Mouse (Mus musculus) liver, adult 2 months (tissue): Measurements from ENCODE around the gene Pex6. TPM values are rescaled to one million over a fixed set of nuclear protein-coding genes. Genes with fewer than 3 reads are reported as not detected.
A peak's percentile ranks its signal among the peaks of the same experiment; 100 is the strongest.

Experiments used
- DNase-seq: peaks from one replicate; pipeline ENCODE4 v3.0.0-alpha.2; 2011; ENCODE audit warnings: low read depth, low spot score; ENCODE audit errors: extremely low read depth
- H3K27ac ChIP-seq: fragments of 200-500 bp; replicated peaks from 2 replicates; pipeline ENCODE4 v1.5.1; 2012; ENCODE audit warnings: low read depth, mild to moderate bottlenecking, control low read depth, inconsistent platforms, low read length; ENCODE audit not compliant: insufficient read depth
- H3K27me3 ChIP-seq: fragments of 200-500 bp; 2 replicates; pipeline ENCODE4 v1.6.1; 2012; ENCODE audit warnings: mild to moderate bottlenecking, moderate library complexity, low read length, inconsistent platforms; ENCODE audit not compliant: control insufficient read depth, insufficient read depth
- H3K36me3 ChIP-seq: fragments of 200-500 bp; 2 replicates; pipeline ENCODE4 v1.6.1; 2012; ENCODE audit warnings: low read length, inconsistent platforms; ENCODE audit not compliant: control insufficient read depth, insufficient read depth
- H3K4me1 ChIP-seq: fragments of 200-500 bp; 2 replicates; pipeline ENCODE4 v1.6.1; 2011; ENCODE audit warnings: low read length; ENCODE audit not compliant: control insufficient read depth, insufficient read depth
- H3K4me3 ChIP-seq: fragments of 200-500 bp; 2 replicates; pipeline ENCODE4 v1.5.1; 2011; ENCODE audit warnings: low read depth, mild to moderate bottlenecking, control low read depth, low read length, moderate library complexity; ENCODE audit not compliant: insufficient read depth
- H3K79me2 ChIP-seq: fragments of 200-500 bp; 2 replicates; pipeline ENCODE4 v1.6.1; 2012; ENCODE audit warnings: inconsistent platforms, mild to moderate bottlenecking, low read length, moderate library complexity; ENCODE audit not compliant: control insufficient read depth, insufficient read depth
- H3K9ac ChIP-seq: fragments of 200-500 bp; 2 replicates; pipeline ENCODE4 v1.6.1; 2012; ENCODE audit warnings: low read depth, mild to moderate bottlenecking, control low read depth, inconsistent platforms, low read length
- CTCF ChIP-seq: fragments of 200-500 bp; IDR thresholded peaks from 2 replicates; pipeline ENCODE4 v1.5.1; 2011; ENCODE audit warnings: low read depth, low read length, control low read depth
- POLR2A ChIP-seq: fragments of 200-500 bp; IDR thresholded peaks from 2 replicates; pipeline ENCODE4 v1.6.1; 2011; ENCODE audit warnings: low read length, control low read depth; ENCODE audit not compliant: insufficient read depth; ENCODE audit errors: extremely low read depth
- WGBS: fragments of 180-500 bp; shearing (Covaris S2); methylation state at CpG from one replicate; pipeline ENCODE4 v1.1.7; 2018; 5-methylcytosine and 5-hydroxymethylcytosine counted together
- polyA plus RNA-seq: library from polyadenylated mRNA; depleted of rRNA; stranded (reverse); fragments of >200 nt; gene quantifications from 2 replicates; pipeline ENCODE4 v1.2.3, GENCODE M21; 2012
- total RNA-seq: library from RNA; depleted of rRNA; stranded (reverse); fragments of >200 nt; gene quantifications from 2 replicates; pipeline ENCODE4 v1.2.3, GENCODE M21; 2014

Gene Pex6
- total and polyA plus RNA-seq, 2 experiments = 39.5 to 104 TPM

DNA sequence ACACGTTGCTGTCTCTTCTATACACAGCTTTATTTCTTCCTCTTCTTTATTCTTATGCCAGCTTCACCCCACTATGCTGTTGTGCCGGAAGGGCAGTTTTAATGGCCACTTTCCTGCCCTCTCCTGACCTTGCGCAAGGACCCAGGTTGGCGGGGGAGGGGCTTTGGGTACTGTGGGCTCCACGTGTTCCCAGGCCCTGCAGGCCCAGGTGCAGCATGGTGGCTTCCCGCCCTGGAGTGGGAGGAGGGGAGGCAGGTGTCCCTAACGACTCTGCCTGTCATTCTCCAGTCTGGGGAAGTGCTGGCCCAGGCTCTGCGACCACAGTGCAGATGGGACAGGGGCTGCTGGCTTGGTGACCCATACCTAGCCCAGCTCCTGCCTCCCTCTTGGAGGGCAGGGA is 56.6 kb downstream of the Pex6 start:
- Histone ChIP-seq H3K9ac (0 out of 2 replicates have a peak overlapping the region, but pooled peaks have one; percentile 2), H3K4me1 (peaks cover 2% of the 10 kb centered on the region; the same call in 1 of the 2 replicates), H3K27me3 (no peaks in the 10 kb centered on the region), H3K79me2 (peaks cover 2% of the 10 kb centered on the region; the same call in 1 of the 2 replicates), H3K36me3 (no peaks in the 10 kb centered on the region), H3K27ac (no peak overlapping the region), H3K4me3 (no peak overlapping the region)
- no peak for TF ChIP-seq POLR2A
- TF ChIP-seq CTCF = no peak
- 42% methylated on average over 8 of the region's 8 CpGs for WGBS
- DNase-seq = no peak

DNA sequence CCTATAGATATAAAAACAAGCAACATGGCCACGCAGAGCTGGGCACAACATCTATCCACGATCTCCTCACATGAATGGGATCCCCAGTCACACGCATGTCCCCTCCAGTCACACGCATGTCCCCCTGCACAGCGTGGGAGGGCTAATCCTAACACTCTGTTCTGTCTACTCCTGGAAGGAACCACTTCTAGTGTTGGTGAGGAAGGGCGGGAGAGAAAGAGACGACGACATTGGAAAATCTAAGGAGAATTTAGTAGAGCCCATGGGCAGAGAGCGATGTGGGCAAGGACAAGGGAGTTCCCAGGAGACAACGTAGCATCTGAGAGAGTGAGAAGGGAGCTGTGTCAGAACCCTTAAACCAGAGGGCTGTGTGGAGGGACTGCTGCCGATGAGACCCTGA is 59.3 kb downstream of the Pex6 start:
- peaks cover 6% of the 10 kb centered on the region; the same call in 1 of the 2 replicates for H3K36me3 ChIP-seq
- peaks cover 3% of the 10 kb centered on the region; the same call in 1 of the 2 replicates for H3K79me2 ChIP-seq
- DNase-seq = no peak
- no peaks in the 10 kb centered on the region for H3K27me3 ChIP-seq
- TF ChIP-seq POLR2A (no peak), CTCF (no peak)
- 94% methylated on average over 11 of the region's 11 CpGs for WGBS
- H3K9ac ChIP-seq = no peak overlapping the region
- H3K27ac ChIP-seq = no peak overlapping the region
- peaks cover 6% of the 10 kb centered on the region for H3K4me1 ChIP-seq
- no peak overlapping the region for H3K4me3 ChIP-seq

DNA sequence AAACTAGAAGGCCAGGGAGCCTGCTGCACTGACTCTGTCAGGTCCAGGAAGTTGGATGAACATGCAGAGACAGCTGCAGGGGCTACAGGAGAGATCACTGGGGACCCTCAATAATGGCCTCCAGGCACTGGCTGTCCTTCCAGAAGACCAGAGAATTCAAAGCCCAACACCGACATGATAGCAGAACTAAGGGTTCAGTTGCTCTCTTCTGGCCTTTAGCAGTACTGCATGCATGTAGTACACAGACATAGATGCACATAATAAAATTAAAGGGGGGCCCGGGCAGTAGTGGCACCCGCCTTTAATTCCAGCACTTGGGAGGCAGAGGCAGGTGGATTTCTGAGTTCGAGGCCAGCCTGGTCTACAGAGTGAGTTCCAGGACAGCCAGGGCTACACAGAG is 59.8 kb downstream of the Pex6 start:
- Histone ChIP-seq H3K4me3 (no peak overlapping the region), H3K9ac (no peak overlapping the region), H3K36me3 (peaks cover 11% of the 10 kb centered on the region), H3K79me2 (peaks cover 3% of the 10 kb centered on the region; the same call in 1 of the 2 replicates), H3K27me3 (no peaks in the 10 kb centered on the region), H3K27ac (no peak overlapping the region), H3K4me1 (peaks cover 6% of the 10 kb centered on the region)
- WGBS = 87% methylated on average over 4 of the region's 4 CpGs
- no peak for DNase-seq
- TF ChIP-seq POLR2A (no peak), CTCF (0 out of 2 replicates have a peak, but pooled peaks have one; percentile 9)

DNA sequence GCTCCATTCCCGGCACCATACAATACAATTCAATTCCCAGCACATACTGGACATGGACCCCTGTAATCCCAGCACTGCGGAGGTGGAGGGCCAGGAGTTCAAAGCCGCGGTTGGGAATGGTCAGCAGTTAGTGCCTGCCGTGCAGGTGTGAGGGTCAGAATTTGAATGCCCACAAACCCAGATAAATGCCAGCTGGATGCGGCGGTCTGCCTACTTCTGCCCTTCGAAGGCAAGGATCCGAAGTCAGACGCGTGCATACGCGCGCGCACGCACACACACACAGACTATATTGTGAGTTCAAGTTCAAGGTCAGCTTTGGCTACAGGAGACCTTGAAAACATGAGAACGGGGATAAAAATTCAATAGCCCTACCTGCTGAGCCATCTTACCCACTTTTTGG is 60.4 kb downstream of the Pex6 start:
- Histone ChIP-seq H3K27ac (peak overlapping the region; percentile 77; the same call in 1 of the 2 replicates), H3K4me1 (peaks cover 6% of the 10 kb centered on the region), H3K79me2 (peaks cover 3% of the 10 kb centered on the region; the same call in 1 of the 2 replicates), H3K4me3 (no peak overlapping the region; the same call in 1 of the 2 replicates), H3K9ac (peak overlapping the region; percentile 73; the same call in 1 of the 2 replicates), H3K27me3 (no peaks in the 10 kb centered on the region), H3K36me3 (peaks cover 15% of the 10 kb centered on the region)
- DNase-seq = no peak
- WGBS = 61% methylated on average over 17 of the region's 17 CpGs
- TF ChIP-seq POLR2A (no peak), CTCF (no peak)

DNA sequence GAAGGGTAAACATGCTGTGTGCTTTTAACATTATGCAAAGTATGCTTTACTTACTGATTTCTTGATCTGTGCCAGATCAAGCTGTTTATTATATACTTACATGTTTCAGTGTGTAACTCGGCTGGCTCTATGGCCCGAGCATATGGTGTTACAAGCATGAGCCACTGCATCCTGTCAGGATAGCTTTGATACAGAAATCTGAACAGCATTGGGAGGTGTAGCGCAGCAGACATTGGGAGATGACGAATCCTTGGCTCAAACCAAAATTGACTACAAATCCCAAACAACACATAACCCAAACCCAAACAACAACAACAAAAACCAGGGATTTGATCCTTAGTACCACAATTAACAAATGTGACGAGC is 60.8 kb downstream of the Pex6 start:
- no peaks in the 10 kb centered on the region for H3K27me3 ChIP-seq
- H3K27ac ChIP-seq = peak overlapping the region; percentile 77
- peaks cover 6% of the 10 kb centered on the region for H3K4me1 ChIP-seq
- peaks cover 15% of the 10 kb centered on the region for H3K36me3 ChIP-seq
- peak overlapping the region; percentile 88 for H3K4me3 ChIP-seq
- H3K79me2 ChIP-seq = peaks cover 3% of the 10 kb centered on the region; the same call in 1 of the 2 replicates
- no peak for TF ChIP-seq CTCF
- no peak for TF ChIP-seq POLR2A
- no peak for DNase-seq
- H3K9ac ChIP-seq = peak overlapping the region; percentile 73
- WGBS = 3% methylated on average over 5 of the region's 5 CpGs

DNA sequence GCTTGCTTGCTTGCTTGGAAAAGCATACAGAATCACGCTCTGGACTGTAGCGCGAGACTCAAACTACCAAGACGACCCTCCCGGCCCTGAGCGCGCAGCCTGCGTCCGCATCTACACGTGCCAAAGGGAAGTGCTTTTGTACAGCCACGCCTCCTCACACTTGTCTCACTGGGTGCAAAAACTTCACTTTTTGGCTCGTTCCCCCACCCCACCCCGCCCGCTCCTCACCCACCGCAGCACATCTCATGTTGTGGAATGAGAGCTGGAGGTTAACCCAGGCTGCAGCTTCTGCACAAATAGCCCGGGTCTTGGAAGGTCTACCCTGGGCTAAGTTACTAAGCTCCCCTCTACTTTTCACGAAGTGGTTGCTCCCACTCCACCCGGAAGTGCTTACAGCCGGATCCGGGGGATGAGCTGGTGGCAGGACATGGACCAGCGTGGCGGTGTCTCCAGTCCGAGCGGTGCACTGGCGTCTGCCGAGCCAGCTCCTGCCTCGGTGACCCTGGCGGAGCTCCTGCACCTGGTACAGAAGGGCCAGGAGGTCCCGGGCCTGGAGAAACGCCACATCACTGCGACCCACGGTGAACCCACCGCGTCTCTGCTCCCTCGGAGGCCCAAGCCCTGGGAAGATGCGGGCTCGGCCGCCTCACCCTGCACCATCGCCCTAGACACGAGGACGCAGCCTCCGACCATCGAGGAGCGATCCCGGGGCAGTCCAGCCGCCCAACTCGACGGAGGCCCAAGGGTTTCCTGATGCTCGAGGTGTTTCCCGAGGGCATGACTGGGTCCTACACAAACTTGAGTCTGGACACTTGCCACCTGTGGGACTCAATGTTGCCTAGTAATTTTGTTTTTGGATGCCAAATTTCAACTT is 61.4 kb downstream of the Pex6 start, which contains the start of gene 2310039H08Rik:
Gene 2310039H08Rik, plus strand, starts transcription at position 232 of the 874 bp plus-strand sequence.
- Histone ChIP-seq H3K36me3 (peaks cover 21% of the 10 kb centered on the region), H3K27ac (peak within 1 kb of the TSS; percentile 94), H3K4me1 (peaks cover 6% of the 10 kb centered on the region), H3K4me3 (peak within 1 kb of the TSS; percentile 88), H3K79me2 (peaks cover 3% of the 10 kb centered on the region; the same call in 1 of the 2 replicates), H3K9ac (peak within 1 kb of the TSS; percentile 91), H3K27me3 (no peaks in the 10 kb centered on the region)
- peak; percentile 85 for DNase-seq
- TF ChIP-seq POLR2A (peak; percentile 91), CTCF (no peak)
- WGBS = under 1% methylated on average over 50 of the region's 50 CpGs
